Mouse (Mus musculus): ENCODE measurements around the gene Zbtb7b. TPM values are rescaled to one million over a fixed set of nuclear protein-coding genes. Genes with fewer than 3 reads are reported as not detected.

The Zbtb7b gene
- total RNA-seq, 2 experiments from 2014 or later = 2.1 to 8.9 TPM

GRCm38 (mm10) chr3:89346815-89347540, 47.6 kb downstream of the Zbtb7b start:
- no peak for ATAC-seq (replicated peaks; ENCODE audit: low FRiP score, poor library complexity, severe bottlenecking)

DNA sequence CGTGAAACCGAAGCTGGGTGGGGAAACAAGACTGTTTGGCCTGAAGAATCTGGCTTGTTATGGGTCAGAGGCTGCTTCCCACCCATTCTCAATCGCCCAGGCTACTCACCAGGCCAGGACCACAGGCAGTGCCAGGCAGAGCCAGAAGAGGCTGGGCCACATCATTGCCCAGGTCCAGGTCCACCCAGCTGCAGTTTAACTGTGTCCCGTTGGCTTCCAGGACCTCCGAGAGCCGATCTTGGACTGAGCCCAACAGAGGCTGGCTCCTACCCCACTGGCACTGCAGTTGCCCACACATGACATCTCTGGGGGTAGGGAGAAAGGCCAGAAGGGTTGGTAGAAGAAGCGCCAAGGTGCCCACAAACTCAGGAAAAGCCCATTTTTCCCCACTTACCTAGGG, 51.3 kb downstream of the Zbtb7b start:
- no peak for ATAC-seq (replicated peaks; ENCODE audit: low FRiP score, poor library complexity, severe bottlenecking)

DNA sequence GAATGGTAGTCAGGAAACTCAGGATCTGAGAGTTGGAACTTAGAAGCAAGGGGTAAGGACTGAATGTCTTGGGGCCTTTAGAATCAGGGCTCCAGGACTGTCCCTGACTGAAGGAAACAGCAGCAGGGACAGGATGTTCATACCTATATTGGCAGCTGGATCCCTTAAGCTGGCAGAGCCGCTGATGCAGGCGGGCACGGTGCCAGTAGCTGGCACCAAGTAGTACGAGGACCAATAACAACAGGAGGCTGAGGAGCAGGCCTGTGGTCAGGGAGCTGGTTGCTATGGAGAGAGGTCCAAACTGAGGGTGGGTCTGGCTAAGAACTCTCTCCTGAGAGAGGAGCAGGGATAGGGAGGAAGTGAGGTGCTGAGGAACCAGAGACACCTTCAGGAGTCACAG, 52.8 kb downstream of the Zbtb7b start:
- no peak for ATAC-seq (replicated peaks; ENCODE audit: low FRiP score, poor library complexity, severe bottlenecking)

DNA sequence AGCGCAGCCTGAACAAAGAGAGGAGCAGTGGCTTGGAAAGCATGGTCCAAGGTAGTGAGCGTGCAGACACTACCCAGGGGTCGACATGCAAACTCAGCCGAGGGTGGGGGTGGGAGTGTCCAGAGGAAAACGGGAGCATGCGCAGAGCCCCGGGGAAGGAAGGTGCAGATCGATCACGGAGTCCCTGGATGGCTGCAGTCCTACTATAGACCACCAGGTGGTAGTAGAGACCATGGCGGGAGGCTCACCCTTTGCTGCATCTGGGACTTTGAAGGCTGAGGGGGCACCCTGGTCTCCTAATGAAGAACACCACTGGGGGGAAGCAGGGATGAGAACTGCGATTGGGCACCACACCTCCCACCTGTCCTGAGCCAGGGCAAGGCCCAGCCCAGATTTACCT, 54.1 kb downstream of the Zbtb7b start:
- peak; percentile 70 for ATAC-seq (replicated peaks; ENCODE audit: low FRiP score, poor library complexity, severe bottlenecking)

- ATAC-seq (replicated peaks; ENCODE audit: low FRiP score, poor library complexity, severe bottlenecking) = peak; percentile 39; the same call in 1 of the 2 replicates
These were observed 55.2 kb downstream of the Zbtb7b start for GRCm38 (mm10) chr3:89339416-89339815.

- no peak for ATAC-seq (replicated peaks; ENCODE audit: low FRiP score, poor library complexity, severe bottlenecking)
These were observed 56.6 kb downstream of the Zbtb7b start, which contains the start of gene Efna4 for GRCm38 (mm10) chr3:89337721-89338578. TSS of gene Efna4 (minus strand) at chr3:89338028.

GRCm38 (mm10) chr3:89337062-89337720, 57.4 kb downstream of the Zbtb7b start:
- no peak for ATAC-seq (replicated peaks; ENCODE audit: low FRiP score, poor library complexity, severe bottlenecking)

DNA sequence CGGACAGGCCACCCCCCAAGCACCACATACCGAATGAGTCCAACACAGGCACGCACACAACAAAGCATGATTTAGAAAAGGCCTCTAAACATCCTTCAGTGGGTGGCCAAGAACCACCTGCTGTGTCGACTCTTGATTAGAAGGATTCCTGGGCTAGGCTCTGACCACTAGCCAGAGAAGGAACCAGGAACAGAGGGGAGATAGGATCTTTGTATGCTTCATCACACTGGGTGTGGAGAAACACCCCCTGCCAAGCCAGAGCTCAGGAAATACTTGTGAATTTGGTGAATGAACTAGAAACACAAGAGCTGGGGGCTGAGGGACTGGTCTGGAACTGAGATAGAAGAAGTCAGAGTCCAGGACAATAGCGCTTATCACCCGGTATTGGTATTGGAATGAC, 58.0 kb downstream of the Zbtb7b start:
- ATAC-seq (replicated peaks; ENCODE audit: low FRiP score, poor library complexity, severe bottlenecking) = no peak

GRCm38 (mm10) chr3:89333053-89333452, 61.5 kb downstream of the Zbtb7b start:
- no peak for ATAC-seq (replicated peaks; ENCODE audit: low FRiP score, poor library complexity, severe bottlenecking)

DNA sequence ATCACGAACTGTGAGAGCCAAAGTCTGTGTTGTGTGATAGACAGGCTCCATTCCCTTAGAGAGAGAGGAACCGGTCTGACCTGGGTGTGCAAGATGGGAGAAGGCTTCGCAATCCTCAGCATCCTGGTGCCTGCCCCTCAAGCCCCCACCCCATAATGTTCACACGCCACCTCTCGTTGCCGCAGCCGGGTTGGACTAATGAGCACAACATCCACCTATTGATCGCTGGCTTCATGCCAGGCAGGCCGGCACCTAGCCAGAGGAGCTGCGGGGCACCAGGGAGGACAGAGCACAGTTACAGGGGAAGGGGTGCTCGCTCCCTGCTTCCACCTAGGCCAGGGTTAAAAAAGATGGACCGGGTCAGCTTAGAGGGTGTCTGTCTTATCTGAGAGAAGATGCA, 62.1 kb downstream of the Zbtb7b start:
- no peak for ATAC-seq (replicated peaks; ENCODE audit: low FRiP score, poor library complexity, severe bottlenecking)

- no peak for ATAC-seq (replicated peaks; ENCODE audit: low FRiP score, poor library complexity, severe bottlenecking)
These were observed 62.6 kb downstream of the Zbtb7b start for GRCm38 (mm10) chr3:89332013-89332412.

DNA sequence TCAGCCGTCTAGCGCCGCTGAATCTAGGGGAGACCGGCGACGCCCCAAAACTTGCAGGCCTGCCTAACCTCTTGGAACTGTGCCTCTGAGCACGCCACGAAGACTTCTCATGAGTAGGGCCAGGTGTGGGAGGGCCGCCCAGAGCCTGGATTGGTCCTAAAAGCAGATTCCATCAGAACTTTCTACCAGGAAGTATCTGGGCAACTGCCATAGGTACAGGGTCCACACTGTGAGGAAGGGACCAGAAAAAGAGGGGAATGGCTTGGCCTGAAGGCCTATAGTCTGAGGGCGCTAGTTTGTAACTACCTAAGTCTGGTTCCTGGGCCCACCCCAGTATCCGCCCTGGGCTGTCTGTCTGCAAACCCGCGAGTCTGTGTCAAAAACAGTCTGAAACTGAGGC, 63.0 kb downstream of the Zbtb7b start:
- no peak for ATAC-seq (replicated peaks; ENCODE audit: low FRiP score, poor library complexity, severe bottlenecking)

DNA sequence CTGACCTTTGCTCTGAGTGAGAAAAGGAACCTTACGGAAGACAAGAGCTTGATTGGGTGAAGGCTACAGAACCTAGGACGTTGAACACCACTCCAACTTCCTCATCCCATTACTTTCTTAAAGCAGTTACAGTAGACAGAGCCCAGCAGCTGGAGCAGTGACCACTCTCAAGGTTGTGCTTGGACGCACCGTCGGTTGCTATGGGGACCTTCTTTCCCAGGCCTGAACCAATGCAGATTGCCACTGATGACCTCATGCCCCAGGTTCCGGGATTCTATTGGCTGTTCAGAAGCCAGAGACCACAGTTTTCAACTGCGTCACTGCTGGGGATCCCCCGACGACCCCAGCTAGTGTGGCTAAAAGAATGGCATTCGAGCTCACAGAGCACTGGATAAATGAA, 63.6 kb downstream of the Zbtb7b start:
- no peak for ATAC-seq (replicated peaks; ENCODE audit: low FRiP score, poor library complexity, severe bottlenecking)

DNA sequence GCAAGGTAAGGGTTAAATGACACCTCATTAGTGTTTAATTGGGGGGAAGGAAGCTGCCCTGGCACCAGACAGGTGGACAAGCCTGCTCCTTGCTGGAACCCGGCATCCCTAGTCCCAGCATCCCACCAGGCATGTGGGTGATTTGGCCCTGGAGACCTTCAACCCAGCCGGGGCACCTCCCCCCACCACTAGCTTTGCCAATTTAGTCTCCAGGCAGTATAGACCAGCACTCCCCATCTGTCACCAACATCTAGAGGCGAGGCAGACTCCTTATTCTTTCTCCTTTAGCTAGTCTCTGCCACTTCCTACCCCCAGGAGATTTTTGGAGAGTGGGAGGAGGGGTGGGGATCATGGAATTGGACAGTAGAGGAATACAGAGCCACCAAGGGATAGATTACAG, 64.2 kb downstream of the Zbtb7b start:
- ATAC-seq (replicated peaks; ENCODE audit: low FRiP score, poor library complexity, severe bottlenecking) = no peak

- ATAC-seq (replicated peaks; ENCODE audit: low FRiP score, poor library complexity, severe bottlenecking) = no peak
These were observed 66.0 kb downstream of the Zbtb7b start for GRCm38 (mm10) chr3:89328623-89329022.

Other genes with a start within 250 kb of the Zbtb7b start
- not detected in 2 replicates for gene Hcn3, start 234.6 kb downstream of the Zbtb7b start, total RNA-seq (2015; ENCODE audit: low replicate concordance)
- 3.3 TPM in 1 of 2 replicates, not detected in the other for gene Hcn3, start 234.6 kb downstream of the Zbtb7b start, total RNA-seq (2017; ENCODE audit: low replicate concordance)
- 42.5 and 52.8 TPM in 2 replicates for gene Clk2, start 230.0 kb downstream of the Zbtb7b start, total RNA-seq (2015; ENCODE audit: low replicate concordance)
- gene Clk2, start 230.0 kb downstream of the Zbtb7b start, total RNA-seq (2017; ENCODE audit: low replicate concordance) = 41.1 and 50.4 TPM in 2 replicates
- 19.3 and 33.9 TPM in 2 replicates for gene Scamp3, start 217.3 kb downstream of the Zbtb7b start, total RNA-seq (2015; ENCODE audit: low replicate concordance)
- gene Scamp3, start 217.3 kb downstream of the Zbtb7b start, total RNA-seq (2017; ENCODE audit: low replicate concordance) = 3.6 and 8.0 TPM in 2 replicates
- 5.0 and 5.4 TPM in 2 replicates for gene Fam189b, start 211.6 kb downstream of the Zbtb7b start, total RNA-seq (2015; ENCODE audit: low replicate concordance)
- gene Fam189b, start 211.6 kb downstream of the Zbtb7b start, total RNA-seq (2017; ENCODE audit: low replicate concordance) = 2.6 TPM in 1 of 2 replicates, not detected in the other
- 27.4 and 36.5 TPM in 2 replicates for gene Gba, start 191.8 kb downstream of the Zbtb7b start, total RNA-seq (2015; ENCODE audit: low replicate concordance)
- 16.8 and 18.1 TPM in 2 replicates for gene Gba, start 191.8 kb downstream of the Zbtb7b start, total RNA-seq (2017; ENCODE audit: low replicate concordance)
- gene Thbs3, start 179.6 kb downstream of the Zbtb7b start, total RNA-seq (2015; ENCODE audit: low replicate concordance) = not detected in 2 replicates
- not detected in 2 replicates for gene Thbs3, start 179.6 kb downstream of the Zbtb7b start, total RNA-seq (2017; ENCODE audit: low replicate concordance)
- gene Mtx1, start 167.7 kb downstream of the Zbtb7b start, total RNA-seq (2015; ENCODE audit: low replicate concordance) = 8.6 and 21.0 TPM in 2 replicates
- 14.5 and 15.8 TPM in 2 replicates for gene Mtx1, start 167.7 kb downstream of the Zbtb7b start, total RNA-seq (2017; ENCODE audit: low replicate concordance)
- not detected in 2 replicates for gene Muc1, start 165.7 kb downstream of the Zbtb7b start, total RNA-seq (2015; ENCODE audit: low replicate concordance)
- gene Muc1, start 165.7 kb downstream of the Zbtb7b start, total RNA-seq (2017; ENCODE audit: low replicate concordance) = not detected in 2 replicates
- 39.0 and 64.2 TPM in 2 replicates for gene Krtcap2, start 148.8 kb downstream of the Zbtb7b start, total RNA-seq (2015; ENCODE audit: low replicate concordance)
- gene Krtcap2, start 148.8 kb downstream of the Zbtb7b start, total RNA-seq (2017; ENCODE audit: low replicate concordance) = 7.2 and 29.1 TPM in 2 replicates
- gene Trim46, start 148.5 kb downstream of the Zbtb7b start, total RNA-seq (2015; ENCODE audit: low replicate concordance) = 1.3 TPM in 1 of 2 replicates, not detected in the other
- not detected in 2 replicates for gene Trim46, start 148.5 kb downstream of the Zbtb7b start, total RNA-seq (2017; ENCODE audit: low replicate concordance)
- gene Dpm3, start 135.4 kb downstream of the Zbtb7b start, total RNA-seq (2015; ENCODE audit: low replicate concordance) = 16.8 and 18.4 TPM in 2 replicates
- 8.3 TPM in 1 of 2 replicates, not detected in the other for gene Dpm3, start 135.4 kb downstream of the Zbtb7b start, total RNA-seq (2017; ENCODE audit: low replicate concordance)
- 17.7 and 35.6 TPM in 2 replicates for gene Slc50a1, start 124.2 kb downstream of the Zbtb7b start, total RNA-seq (2015; ENCODE audit: low replicate concordance)
- 3.7 and 9.7 TPM in 2 replicates for gene Slc50a1, start 124.2 kb downstream of the Zbtb7b start, total RNA-seq (2017; ENCODE audit: low replicate concordance)
- gene Efna1, start 113.6 kb downstream of the Zbtb7b start, total RNA-seq (2015; ENCODE audit: low replicate concordance) = not detected in 2 replicates
- not detected in 2 replicates for gene Efna1, start 113.6 kb downstream of the Zbtb7b start, total RNA-seq (2017; ENCODE audit: low replicate concordance)
- gene Efna3, start 71.8 kb downstream of the Zbtb7b start, total RNA-seq (2015; ENCODE audit: low replicate concordance) = not detected in 2 replicates
- not detected in 2 replicates for gene Efna3, start 71.8 kb downstream of the Zbtb7b start, total RNA-seq (2017; ENCODE audit: low replicate concordance)
- gene Efna4, start 56.7 kb downstream of the Zbtb7b start, total RNA-seq (2015; ENCODE audit: low replicate concordance) = not detected in 2 replicates
- gene Efna4, start 56.7 kb downstream of the Zbtb7b start, total RNA-seq (2017; ENCODE audit: low replicate concordance) = not detected in 2 replicates
- gene Adam15, start 44.8 kb downstream of the Zbtb7b start, total RNA-seq (2015; ENCODE audit: low replicate concordance) = 6.5 and 13.8 TPM in 2 replicates
- 0.77 and 3.5 TPM in 2 replicates for gene Adam15, start 44.8 kb downstream of the Zbtb7b start, total RNA-seq (2017; ENCODE audit: low replicate concordance)
- not detected in 2 replicates for gene Dcst2, start 32.8 kb downstream of the Zbtb7b start, total RNA-seq (2015; ENCODE audit: low replicate concordance)
- not detected in 2 replicates for gene Dcst2, start 32.8 kb downstream of the Zbtb7b start, total RNA-seq (2017; ENCODE audit: low replicate concordance)
- not detected in 2 replicates for gene Dcst1, start 29.5 kb downstream of the Zbtb7b start, total RNA-seq (2015; ENCODE audit: low replicate concordance)
- not detected in 2 replicates for gene Dcst1, start 29.5 kb downstream of the Zbtb7b start, total RNA-seq (2017; ENCODE audit: low replicate concordance)
- 1.4 TPM in 1 of 2 replicates, not detected in the other for gene Lenep, start 8.0 kb upstream of the Zbtb7b start, total RNA-seq (2015; ENCODE audit: low replicate concordance)
- not detected in 2 replicates for gene Lenep, start 8.0 kb upstream of the Zbtb7b start, total RNA-seq (2017; ENCODE audit: low replicate concordance)
- gene Flad1, start 17.1 kb upstream of the Zbtb7b start, total RNA-seq (2015; ENCODE audit: low replicate concordance) = 1.1 and 5.4 TPM in 2 replicates
- gene Flad1, start 17.1 kb upstream of the Zbtb7b start, total RNA-seq (2017; ENCODE audit: low replicate concordance) = 0.68 and 1.3 TPM in 2 replicates
- gene Cks1b, start 23.6 kb upstream of the Zbtb7b start, total RNA-seq (2015; ENCODE audit: low replicate concordance) = 245 and 268 TPM in 2 replicates
- gene Cks1b, start 23.6 kb upstream of the Zbtb7b start, total RNA-seq (2017; ENCODE audit: low replicate concordance) = 102 and 103 TPM in 2 replicates
- gene Shc1, start 23.7 kb upstream of the Zbtb7b start, total RNA-seq (2015; ENCODE audit: low replicate concordance) = 77.1 and 79.3 TPM in 2 replicates
- 49.7 and 59.3 TPM in 2 replicates for gene Shc1, start 23.7 kb upstream of the Zbtb7b start, total RNA-seq (2017; ENCODE audit: low replicate concordance)
- 10.9 and 19.1 TPM in 2 replicates for gene Pygo2, start 35.4 kb upstream of the Zbtb7b start, total RNA-seq (2015; ENCODE audit: low replicate concordance)
- 7.1 and 12.1 TPM in 2 replicates for gene Pygo2, start 35.4 kb upstream of the Zbtb7b start, total RNA-seq (2017; ENCODE audit: low replicate concordance)
- 1.8 and 2.1 TPM in 2 replicates for gene Pbxip1, start 41.9 kb upstream of the Zbtb7b start, total RNA-seq (2015; ENCODE audit: low replicate concordance)
- gene Pbxip1, start 41.9 kb upstream of the Zbtb7b start, total RNA-seq (2017; ENCODE audit: low replicate concordance) = 2.7 and 4.1 TPM in 2 replicates
- 14.1 and 16.3 TPM in 2 replicates for gene Pmvk, start 59.8 kb upstream of the Zbtb7b start, total RNA-seq (2015; ENCODE audit: low replicate concordance)
- gene Pmvk, start 59.8 kb upstream of the Zbtb7b start, total RNA-seq (2017; ENCODE audit: low replicate concordance) = 8.9 and 13.0 TPM in 2 replicates
- gene Kcnn3, start 125.4 kb upstream of the Zbtb7b start, total RNA-seq (2015; ENCODE audit: low replicate concordance) = not detected in 2 replicates
- gene Kcnn3, start 125.4 kb upstream of the Zbtb7b start, total RNA-seq (2017; ENCODE audit: low replicate concordance) = not detected in 2 replicates